Mouse (Mus musculus) T-cell, adult 66 days (primary cell): Measurements from ENCODE around the gene Zfp948. TPM values are rescaled to one million over a fixed set of nuclear protein-coding genes. Genes with fewer than 3 reads are reported as not detected.

ENCODE experiments used
- total RNA-seq, 2 experiments: library from RNA; stranded (reverse); gene quantifications; 3 replicates in 1 of 2; 4 replicates in 1 of 2; pipeline ENCODE4 v1.2.4; 2023

The Zfp948 gene
- 1 to 10 TPM; 1.5 to 2.7 TPM for total RNA-seq

DNA sequence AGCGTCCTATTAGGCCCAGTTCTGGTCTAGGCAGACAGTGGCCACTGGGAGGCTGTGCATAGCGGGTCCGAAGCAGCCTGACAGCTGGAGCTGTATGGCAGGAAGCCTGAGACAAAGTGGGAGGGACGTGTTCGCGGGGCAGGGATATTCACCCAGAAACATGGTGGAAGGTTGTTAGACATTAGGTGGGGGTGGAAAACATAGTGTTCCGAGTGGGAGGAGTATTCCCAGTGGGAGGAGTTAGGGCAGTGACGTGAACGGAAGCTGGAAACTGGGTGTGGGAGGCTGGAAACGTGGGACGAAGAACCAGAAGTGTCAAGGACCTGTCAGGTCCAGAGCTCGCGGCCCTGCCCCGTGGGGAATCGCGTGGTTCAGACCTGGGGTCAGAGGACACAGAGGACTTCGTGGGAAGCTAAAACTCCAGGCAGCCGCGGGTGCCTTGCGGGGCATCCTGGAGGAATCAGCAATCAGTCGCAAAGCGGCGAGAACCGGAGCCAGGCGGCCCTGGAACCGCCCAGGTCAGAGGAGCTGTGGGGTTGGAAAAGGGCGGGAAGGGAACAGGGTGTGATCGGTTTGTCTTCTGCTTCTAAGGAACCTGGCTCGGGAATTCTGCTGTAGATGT lies at the start of gene Zfp948:
TSS of gene Zfp948 (plus strand) at position 281 of the 622 bp plus-strand sequence.

DNA sequence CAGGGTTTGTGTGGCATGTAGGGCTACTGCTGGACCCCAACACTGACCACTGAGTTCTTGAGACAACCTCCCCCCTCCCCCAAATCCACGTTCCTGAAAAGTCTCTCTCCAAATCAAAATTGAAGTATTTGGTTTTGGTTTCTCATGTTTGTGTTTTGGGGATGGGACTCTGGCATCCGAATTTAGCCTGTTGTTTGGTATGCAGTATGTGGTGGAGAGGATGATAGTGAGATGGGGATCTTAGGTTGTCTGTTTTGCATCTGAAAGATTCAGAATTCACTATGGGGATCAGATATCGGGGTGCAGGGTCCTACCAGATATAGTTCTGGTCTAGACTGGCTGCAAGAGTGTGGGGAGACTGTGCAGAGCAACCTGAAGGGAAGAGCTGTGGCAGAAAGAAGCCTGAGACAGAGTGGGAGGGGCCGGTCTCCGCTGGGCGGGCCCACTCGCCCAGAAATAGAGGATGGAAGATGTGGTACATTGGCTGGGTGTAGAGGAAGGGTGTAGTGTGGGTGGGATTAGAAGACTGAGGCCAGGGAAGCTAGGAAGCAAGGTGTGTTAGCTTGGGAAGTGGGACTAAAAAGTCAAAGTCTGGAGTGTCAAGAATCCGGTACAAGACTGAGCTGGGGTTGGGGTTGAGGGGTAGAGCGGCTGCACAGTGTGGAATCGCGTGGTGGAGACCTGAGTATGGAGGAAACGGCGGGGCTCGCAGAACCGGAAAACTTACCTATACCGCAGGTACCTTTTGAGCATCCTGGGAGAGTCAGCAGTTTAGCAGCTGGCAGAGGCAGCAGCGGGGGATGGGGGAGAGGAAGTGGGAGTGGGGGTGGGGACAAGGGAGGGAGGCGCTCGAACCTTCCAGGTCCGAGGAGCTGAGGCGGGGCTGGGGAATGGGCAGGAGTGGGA lies 31.5 kb upstream of the Zfp948 start, which contains the start of gene Zfp52:
TSS of gene Zfp52 (plus strand) at position 444 of the 906 bp plus-strand sequence.

Other genes with a start within 250 kb of the Zfp948 start
- gene Zfp677, start 183.3 kb upstream of the Zfp948 start, total RNA-seq = 1 to 10 TPM; 6.8 TPM
- 1 to 10 TPM; 1.9 to 2.7 TPM for gene Zfp54, start 143.8 kb upstream of the Zfp948 start, total RNA-seq
- 10 to 100 TPM; 21.6 to 22.3 TPM for gene Zfp51, start 116.6 kb upstream of the Zfp948 start, total RNA-seq
- 10 to 100 TPM; 26.1 to 33.3 TPM for gene Zfp53, start 78.0 kb upstream of the Zfp948 start, total RNA-seq
- 1 to 10 TPM; 7.0 to 8.9 TPM for gene Zfp52, start 31.5 kb upstream of the Zfp948 start, total RNA-seq
- 10 to 100 TPM in 1 of 2 experiments, 1 to 10 TPM in 1; 8.7 to 10.7 TPM for gene Zfp983, start 83.6 kb downstream of the Zfp948 start, total RNA-seq
- gene Gm10226, start 124.9 kb downstream of the Zfp948 start, total RNA-seq = 10 to 100 TPM in 1 of 2 experiments, 1 to 10 TPM in 1; 9.2 to 15.4 TPM
- gene Zfp760, start 140.7 kb downstream of the Zfp948 start, total RNA-seq = 1 to 10 TPM; 2.4 to 2.8 TPM
- 1 to 10 TPM in 1 of 2 experiments, under 1 TPM in 1; 0.96 to 1.3 TPM for gene Zfp229, start 163.8 kb downstream of the Zfp948 start, total RNA-seq